Mouse (Mus musculus): ENCODE measurements around the gene Hist1h2bb.
"Not testable (repeated sequence)": the region's sequence is repeated elsewhere in the genome, so short reads cannot be mapped to it uniquely, and the experiment has no call there.

Hist1h2bb gene

GRCm38 (mm10) chr13:23746201-23747080 is at the start of gene Hist1h2bb:
TSS of gene Hist1h2bb (plus strand) at chr13:23746734.
- peak; percentile 92 for DNase-seq (ENCODE audit: low read depth, low spot score)

GRCm38 (mm10) chr13:23697491-23698299 is 48.8 kb upstream of the Hist1h2bb start:
- DNase-seq (ENCODE audit: low read depth, low spot score): peak; percentile 82

GRCm38 (mm10) chr13:23698300-23698693 is 48.2 kb upstream of the Hist1h2bb start, which contains the start of gene Hist1h4c:
TSS of gene Hist1h4c (minus strand) at chr13:23698454.
- peak; percentile 97 for DNase-seq (ENCODE audit: low read depth, low spot score)

- no peak for DNase-seq (ENCODE audit: low read depth, low spot score)
These were observed 47.5 kb upstream of the Hist1h2bb start for GRCm38 (mm10) chr13:23698996-23699395.

- no peak for DNase-seq (ENCODE audit: low read depth, low spot score)
These were observed 46.8 kb upstream of the Hist1h2bb start for GRCm38 (mm10) chr13:23699767-23700166.

GRCm38 (mm10) chr13:23700786-23701520 is 45.6 kb upstream of the Hist1h2bb start:
- peak; percentile 91 for DNase-seq (ENCODE audit: low read depth, low spot score)

GRCm38 (mm10) chr13:23702220-23702619 is 44.3 kb upstream of the Hist1h2bb start:
- no peak for DNase-seq (ENCODE audit: low read depth, low spot score)

- DNase-seq (ENCODE audit: low read depth, low spot score): not testable (repeated sequence)
These were observed 43.7 kb upstream of the Hist1h2bb start for GRCm38 (mm10) chr13:23702801-23703200.

GRCm38 (mm10) chr13:23705751-23706356 is 40.7 kb upstream of the Hist1h2bb start:
- no peak for DNase-seq (ENCODE audit: low read depth, low spot score)

GRCm38 (mm10) chr13:23706771-23707170 is 39.8 kb upstream of the Hist1h2bb start:
- DNase-seq (ENCODE audit: low read depth, low spot score): no peak

GRCm38 (mm10) chr13:23708041-23708440 is 38.5 kb upstream of the Hist1h2bb start:
- DNase-seq (ENCODE audit: low read depth, low spot score): no peak

- DNase-seq (ENCODE audit: low read depth, low spot score): no peak
These were observed 37.9 kb upstream of the Hist1h2bb start for GRCm38 (mm10) chr13:23708654-23709053.

- no peak for DNase-seq (ENCODE audit: low read depth, low spot score)
These were observed 36.7 kb upstream of the Hist1h2bb start for GRCm38 (mm10) chr13:23709714-23710373.

GRCm38 (mm10) chr13:23710374-23711089 is 36.0 kb upstream of the Hist1h2bb start, which contains the start of gene Hfe:
TSS of gene Hfe (minus strand) at chr13:23710854.
- DNase-seq (ENCODE audit: low read depth, low spot score): peak; percentile 58

- DNase-seq (ENCODE audit: low read depth, low spot score): no peak
These were observed 30.1 kb upstream of the Hist1h2bb start for GRCm38 (mm10) chr13:23716261-23717042.

- DNase-seq (ENCODE audit: low read depth, low spot score): no peak
These were observed 29.4 kb upstream of the Hist1h2bb start for GRCm38 (mm10) chr13:23717176-23717575.

- not testable (repeated sequence) for DNase-seq (ENCODE audit: low read depth, low spot score)
These were observed 28.8 kb upstream of the Hist1h2bb start for GRCm38 (mm10) chr13:23717593-23718245.

- no peak for DNase-seq (ENCODE audit: low read depth, low spot score)
These were observed 22.3 kb upstream of the Hist1h2bb start for GRCm38 (mm10) chr13:23724239-23724638.

GRCm38 (mm10) chr13:23725213-23725612 is 21.3 kb upstream of the Hist1h2bb start:
- no peak for DNase-seq (ENCODE audit: low read depth, low spot score)

Measured in ZHBTc4 (cell line).